Mouse (Mus musculus): ENCODE results near the gene Aldh1l2.
A peak's percentile ranks its signal among the peaks of the same experiment; 100 is the strongest.

DNA sequence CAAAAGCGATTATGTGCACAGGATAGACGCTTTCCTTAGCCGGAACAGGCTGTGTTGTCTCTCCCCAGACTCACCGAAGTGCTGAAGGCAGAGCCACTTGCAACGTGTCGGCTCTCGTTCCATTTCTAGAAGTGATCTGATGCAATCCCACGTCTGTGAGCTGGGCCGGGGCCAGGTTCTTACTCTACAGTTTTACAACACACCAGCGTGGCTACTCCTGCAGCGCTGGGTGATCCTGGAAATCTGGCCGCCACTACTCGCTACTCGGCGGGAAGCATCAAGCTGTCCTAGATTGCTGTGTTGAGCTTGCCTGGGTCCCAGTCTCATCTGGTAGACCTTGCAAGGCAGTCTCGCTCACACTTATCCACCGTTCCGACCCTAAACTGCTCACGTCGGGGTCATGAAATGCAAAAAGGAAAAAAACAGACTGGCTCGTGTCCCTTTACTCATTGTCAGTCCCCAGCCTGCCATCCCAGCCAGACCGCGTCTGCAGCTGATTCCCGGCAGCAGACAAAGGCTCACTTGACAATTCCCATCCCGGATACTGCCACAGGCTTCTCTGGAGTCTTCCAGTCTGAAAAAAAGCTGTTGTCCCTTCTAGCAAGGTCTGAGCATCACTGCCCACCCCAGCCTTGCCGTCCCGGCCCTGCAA is 556 bp downstream of the Aldh1l2 start:
- TF ChIP-seq POLR2A (IDR thresholded peaks at IDR 0.05; ENCODE audit: insufficient read length, low read depth) = peak; percentile 74
- peak; percentile 87 for TF ChIP-seq POLR2AphosphoS2 (IDR thresholded peaks at IDR 0.05; ENCODE audit: insufficient read length, low read depth)
- no peak for TF ChIP-seq TCF12 (IDR thresholded peaks at IDR 0.05; ENCODE audit: insufficient read depth, poor library complexity, severe bottlenecking)

Data from myocyte (in vitro differentiated cells).